Mouse (Mus musculus) olfactory bulb, adult 2 months (tissue): Measurements from ENCODE around the gene Sept8.

Experiments
- CTCF ChIP-seq: fragments of 200-500 bp; IDR thresholded peaks from 2 replicates; pipeline ENCODE4 v1.5.1; 2012; ENCODE audit warnings: low read depth, mild to moderate bottlenecking, low read length, moderate library complexity; ENCODE audit not compliant: insufficient read depth
- POLR2A ChIP-seq: fragments of 200-500 bp; IDR thresholded peaks from 2 replicates; pipeline ENCODE4 v1.6.1; 2012; ENCODE audit warnings: mild to moderate bottlenecking, low read depth, low read length, moderate library complexity; ENCODE audit not compliant: insufficient read depth

- no peak for TF ChIP-seq POLR2A
- no peak for TF ChIP-seq CTCF
These were observed 65.8 kb downstream of the Sept8 start for GRCm38 (mm10) chr11:53584849-53585248.
